Mouse (Mus musculus) layer of hippocampus, adult 8-10 months (tissue): Measurements from ENCODE around the gene Mmp7. TPM values are rescaled to one million over a fixed set of nuclear protein-coding genes. Genes with fewer than 3 reads are reported as not detected.

Source experiments
- DNase-seq, 2 experiments: peaks; one replicate each; pipeline ENCODE4 v3.0.0; 2022; ENCODE audit warnings: low spot score in 2 of 2
- total RNA-seq, 4 experiments: library from RNA; stranded (reverse); gene quantifications; 2 replicates each; pipeline ENCODE4 v1.2.4; 2022

Gene Mmp7
- total RNA-seq, 4 experiments from 2014 or later, result not detected

DNA sequence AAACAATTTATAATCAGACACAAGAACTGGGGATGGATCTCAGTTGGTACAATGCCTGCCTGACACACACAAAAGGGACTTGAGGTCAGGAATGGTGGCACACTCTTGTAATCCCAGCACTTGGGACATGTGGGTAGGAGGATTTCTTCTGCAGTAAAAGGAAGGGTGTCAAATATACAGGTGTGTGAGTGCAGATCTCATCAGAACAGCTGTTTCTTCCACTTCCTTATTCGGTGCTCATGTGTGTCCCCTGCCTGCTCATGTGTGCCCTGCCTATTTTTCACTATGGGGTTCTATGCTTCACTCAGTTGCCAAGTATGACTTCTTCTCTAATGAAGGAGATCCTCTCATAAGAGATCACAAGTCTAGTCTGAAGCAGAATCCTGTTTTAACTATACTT lies 50.8 kb downstream of the Mmp7 start:
- DNase-seq, result no peak

DNA sequence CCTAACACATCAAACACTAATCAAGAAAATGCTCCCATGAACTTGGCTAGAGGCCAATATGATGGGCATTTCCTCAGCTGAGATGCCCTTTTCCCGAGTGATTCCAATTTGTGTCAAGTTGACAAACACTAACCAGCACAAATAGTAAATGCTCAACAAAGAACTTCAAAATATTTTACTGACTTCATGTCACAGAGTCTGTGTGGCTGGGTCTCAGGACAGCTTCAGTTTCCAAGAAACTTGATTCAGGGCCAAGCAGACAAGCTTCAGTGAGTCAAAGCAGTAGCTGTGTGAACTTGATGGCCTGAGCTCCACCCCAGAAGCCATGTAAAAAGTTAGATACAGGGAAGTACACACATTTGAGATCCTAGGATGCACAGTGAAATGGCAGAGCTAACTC lies 52.3 kb downstream of the Mmp7 start:
- DNase-seq, result no peak

DNA sequence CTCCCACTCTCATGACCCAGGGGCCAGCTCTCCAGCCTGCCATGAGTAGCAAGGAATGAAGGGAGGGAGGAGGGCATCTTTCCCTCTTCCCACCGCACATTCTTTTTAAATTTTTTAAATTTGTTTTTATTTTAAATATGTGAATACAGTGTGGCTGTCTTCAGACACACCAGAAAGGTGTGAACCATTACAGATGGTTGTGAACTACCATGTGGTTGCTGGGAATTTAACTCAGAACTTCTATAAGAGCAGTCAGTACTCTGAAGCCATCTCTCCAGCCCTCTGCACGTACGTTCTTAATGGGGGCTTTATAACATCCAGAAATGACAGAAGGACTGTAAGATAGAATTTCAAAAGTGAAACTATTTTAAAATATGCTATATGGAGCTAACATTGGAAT lies 57.0 kb downstream of the Mmp7 start:
- no peak for DNase-seq

Other genes starting within 250 kb of the Mmp7 start
- gene Mmp3, start 246.3 kb upstream of the Mmp7 start, total RNA-seq, result not detected
- not detected for gene Mmp10, start 189.7 kb upstream of the Mmp7 start, total RNA-seq
- not detected for gene Mmp8, start 133.6 kb upstream of the Mmp7 start, total RNA-seq
- gene Mmp27, start 120.7 kb upstream of the Mmp7 start, total RNA-seq, result not detected
- gene Mmp20, start 63.9 kb upstream of the Mmp7 start, total RNA-seq, result not detected
- gene Tmem123, start 72.0 kb downstream of the Mmp7 start, total RNA-seq, result 10 to 100 TPM in 2 of 4 experiments, 1 to 10 TPM in 2; 9.6 to 15.0 (median 12.1) TPM
- gene Birc2, start 145.0 kb downstream of the Mmp7 start, total RNA-seq, result 10 to 100 TPM; 29.8 to 40.3 (median 34.9) TPM
- gene Birc3, start 181.1 kb downstream of the Mmp7 start, total RNA-seq, result 1 to 10 TPM; 2.3 to 5.4 (median 3.6) TPM